Mouse (Mus musculus): ENCODE measurements around the gene Chrm1. TPM values are rescaled to one million over a fixed set of nuclear protein-coding genes. Genes with fewer than 3 reads are reported as not detected.

Gene Chrm1
- total RNA-seq, 2 experiments from 2014 or later: not detected

- no peak for ATAC-seq (replicated peaks; ENCODE audit: low FRiP score, poor library complexity, severe bottlenecking)
These were observed 18.2 kb downstream of the Chrm1 start for GRCm38 (mm10) chr19:8681633-8682362.

- peak; percentile 68 for ATAC-seq (replicated peaks; ENCODE audit: low FRiP score, poor library complexity, severe bottlenecking)
These were observed 19.4 kb downstream of the Chrm1 start for GRCm38 (mm10) chr19:8682996-8683395.

- ATAC-seq (replicated peaks; ENCODE audit: low FRiP score, poor library complexity, severe bottlenecking): no peak
These were observed 20.0 kb downstream of the Chrm1 start for GRCm38 (mm10) chr19:8683627-8684026.

- ATAC-seq (replicated peaks; ENCODE audit: low FRiP score, poor library complexity, severe bottlenecking): no peak
These were observed 28.4 kb downstream of the Chrm1 start for GRCm38 (mm10) chr19:8691871-8692539.

GRCm38 (mm10) chr19:8692740-8693139 is 29.2 kb downstream of the Chrm1 start:
- no peak for ATAC-seq (replicated peaks; ENCODE audit: low FRiP score, poor library complexity, severe bottlenecking)

GRCm38 (mm10) chr19:8695330-8695729 is 31.7 kb downstream of the Chrm1 start:
- peak; percentile 93 for ATAC-seq (replicated peaks; ENCODE audit: low FRiP score, poor library complexity, severe bottlenecking)

- ATAC-seq (replicated peaks; ENCODE audit: low FRiP score, poor library complexity, severe bottlenecking): no peak
These were observed 36.1 kb downstream of the Chrm1 start for GRCm38 (mm10) chr19:8699652-8700051.

GRCm38 (mm10) chr19:8702458-8702857 is 38.9 kb downstream of the Chrm1 start:
- no peak for ATAC-seq (replicated peaks; ENCODE audit: low FRiP score, poor library complexity, severe bottlenecking)

GRCm38 (mm10) chr19:8703571-8703970 is 40.0 kb downstream of the Chrm1 start:
- ATAC-seq (replicated peaks; ENCODE audit: low FRiP score, poor library complexity, severe bottlenecking): no peak

- no peak for ATAC-seq (replicated peaks; ENCODE audit: low FRiP score, poor library complexity, severe bottlenecking)
These were observed 41.6 kb downstream of the Chrm1 start for GRCm38 (mm10) chr19:8705026-8705708.

GRCm38 (mm10) chr19:8706132-8706667 is 42.6 kb downstream of the Chrm1 start:
- ATAC-seq (replicated peaks; ENCODE audit: low FRiP score, poor library complexity, severe bottlenecking): no peak

- peak; percentile 53 for ATAC-seq (replicated peaks; ENCODE audit: low FRiP score, poor library complexity, severe bottlenecking)
These were observed 43.3 kb downstream of the Chrm1 start for GRCm38 (mm10) chr19:8706930-8707329.

- no peak for ATAC-seq (replicated peaks; ENCODE audit: low FRiP score, poor library complexity, severe bottlenecking)
These were observed 45.4 kb downstream of the Chrm1 start for GRCm38 (mm10) chr19:8708954-8709353.

- no peak for ATAC-seq (replicated peaks; ENCODE audit: low FRiP score, poor library complexity, severe bottlenecking)
These were observed 46.5 kb downstream of the Chrm1 start for GRCm38 (mm10) chr19:8710057-8710456.

GRCm38 (mm10) chr19:8711506-8711905 is 47.9 kb downstream of the Chrm1 start:
- no peak for ATAC-seq (replicated peaks; ENCODE audit: low FRiP score, poor library complexity, severe bottlenecking)

- no peak for ATAC-seq (replicated peaks; ENCODE audit: low FRiP score, poor library complexity, severe bottlenecking)
These were observed 48.6 kb downstream of the Chrm1 start for GRCm38 (mm10) chr19:8711949-8712869.

GRCm38 (mm10) chr19:8712870-8713305 is 49.3 kb downstream of the Chrm1 start:
- ATAC-seq (replicated peaks; ENCODE audit: low FRiP score, poor library complexity, severe bottlenecking): peak; percentile 26; the same call in 1 of the 2 replicates

GRCm38 (mm10) chr19:8713306-8713996 is 49.9 kb downstream of the Chrm1 start:
- ATAC-seq (replicated peaks; ENCODE audit: low FRiP score, poor library complexity, severe bottlenecking): peak; percentile 78
